Mouse (Mus musculus) ES-Bruce4 (cell line): ENCODE data around the gene Igfbp3. TPM values are rescaled to one million over a fixed set of nuclear protein-coding genes. Genes with fewer than 3 reads are reported as not detected.

Source experiments
- H3K27ac ChIP-seq: 2 replicates; pipeline ENCODE4 v1.5.1; 2012; ENCODE audit warnings: low read length, inconsistent platforms; ENCODE audit not compliant: insufficient read depth
- H3K27me3 ChIP-seq: 2 replicates; pipeline ENCODE4 v1.6.1; 2012; ENCODE audit warnings: mild to moderate bottlenecking, low read length, inconsistent platforms; ENCODE audit not compliant: control insufficient read depth, poor library complexity, insufficient read depth, severe bottlenecking
- H3K36me3 ChIP-seq: 2 replicates; pipeline ENCODE4 v1.6.1; 2012; ENCODE audit warnings: inconsistent platforms, mild to moderate bottlenecking, low read length, moderate library complexity; ENCODE audit not compliant: control insufficient read depth, poor library complexity, insufficient read depth, severe bottlenecking
- H3K4me1 ChIP-seq: one replicate; pipeline ENCODE4 v1.8.1; 2011; ENCODE audit warnings: low read length; ENCODE audit not compliant: control insufficient read depth, insufficient read depth
- H3K4me3 ChIP-seq: 2 replicates; pipeline ENCODE4 v1.5.1; 2011; ENCODE audit warnings: low read depth, mild to moderate bottlenecking, low read length
- H3K9ac ChIP-seq: 2 replicates; pipeline ENCODE4 v1.6.1; 2012; ENCODE audit warnings: low read depth, mild to moderate bottlenecking, inconsistent platforms; ENCODE audit not compliant: poor library complexity, severe bottlenecking
- H3K9me3 ChIP-seq: replicated peaks from 2 replicates; pipeline ENCODE4 v1.6.1; 2012; ENCODE audit warnings: mild to moderate bottlenecking, low read length, inconsistent platforms; ENCODE audit not compliant: control insufficient read depth, poor library complexity, insufficient read depth, severe bottlenecking
- CTCF ChIP-seq: IDR thresholded peaks from one replicate; pipeline ENCODE4 v1.8.1; 2011; ENCODE audit warnings: low read depth, low read length
- EP300 ChIP-seq: IDR thresholded peaks from 2 replicates; pipeline ENCODE4 v1.6.1; 2011; ENCODE audit warnings: low read depth, low read length; ENCODE audit not compliant: insufficient read depth
- POLR2A ChIP-seq: IDR thresholded peaks from one replicate; pipeline ENCODE4 v1.8.1; 2011; ENCODE audit warnings: low read length; ENCODE audit not compliant: insufficient read depth
- polyA plus RNA-seq: library from polyadenylated mRNA; stranded (reverse); fragments of >200 nt; gene quantifications from 2 replicates; pipeline ENCODE4 v1.2.4, GENCODE M21; 2011; ENCODE audit warnings: low read depth; ENCODE audit not compliant: missing spikeins, insufficient read depth, insufficient read length

Gene Igfbp3
- polyA plus RNA-seq, 1 experiment, result 168 TPM

DNA sequence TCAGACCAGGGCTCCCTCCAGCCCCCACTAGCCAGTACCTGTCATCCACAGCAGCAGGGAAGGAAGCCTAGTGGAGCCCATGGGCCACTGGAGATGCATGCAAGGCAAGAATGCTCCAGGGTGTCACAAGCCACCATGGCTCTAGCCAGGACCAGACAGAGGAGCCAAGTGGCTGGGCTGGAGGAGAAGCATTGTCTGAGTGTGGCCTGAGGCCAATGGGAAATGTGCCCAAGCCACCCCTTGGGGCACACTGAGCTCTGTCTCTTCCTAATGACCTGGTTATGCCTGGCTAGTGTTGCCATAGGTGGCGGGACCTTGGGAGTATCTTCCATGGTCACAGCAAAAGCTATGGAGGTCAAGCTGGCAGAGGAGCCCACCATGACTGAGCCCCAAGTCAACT lies 44.1 kb downstream of the Igfbp3 start:
- no peak overlapping the region for H3K27ac ChIP-seq
- no peaks in the 10 kb centered on the region for H3K9me3 ChIP-seq
- no peak overlapping the region for H3K4me3 ChIP-seq
- no peak for TF ChIP-seq POLR2A
- no peaks in the 10 kb centered on the region for H3K27me3 ChIP-seq
- H3K9ac ChIP-seq, result no peak overlapping the region
- H3K4me1 ChIP-seq, result no peaks in the 10 kb centered on the region
- no peaks in the 10 kb centered on the region for H3K36me3 ChIP-seq

DNA sequence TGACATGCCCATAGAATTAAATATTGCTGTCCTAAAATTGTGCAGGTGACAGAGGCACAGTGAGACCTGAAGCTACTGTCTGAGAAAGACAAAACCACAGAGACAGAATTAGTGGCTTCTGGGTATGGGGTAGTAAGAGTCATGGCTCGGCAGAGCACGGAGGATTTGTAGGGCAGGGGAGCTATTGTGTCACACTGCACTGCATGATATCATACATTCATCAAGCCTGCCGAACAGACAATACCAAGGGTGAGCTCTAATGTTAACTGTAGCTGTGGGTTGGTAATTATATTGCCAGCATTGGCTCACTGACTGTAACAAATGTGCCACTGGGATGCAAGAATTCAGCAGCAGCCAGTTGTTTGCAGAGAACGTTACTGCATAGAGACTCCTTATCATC lies 49.3 kb downstream of the Igfbp3 start:
- TF ChIP-seq POLR2A, result no peak
- TF ChIP-seq EP300, result no peak
- no peak for TF ChIP-seq CTCF
- no peaks in the 10 kb centered on the region for H3K9me3 ChIP-seq
- H3K27me3 ChIP-seq, result no peaks in the 10 kb centered on the region
- H3K4me3 ChIP-seq, result no peak overlapping the region
- H3K36me3 ChIP-seq, result no peaks in the 10 kb centered on the region
- no peak overlapping the region for H3K9ac ChIP-seq
- H3K27ac ChIP-seq, result no peak overlapping the region
- H3K4me1 ChIP-seq, result no peaks in the 10 kb centered on the region

DNA sequence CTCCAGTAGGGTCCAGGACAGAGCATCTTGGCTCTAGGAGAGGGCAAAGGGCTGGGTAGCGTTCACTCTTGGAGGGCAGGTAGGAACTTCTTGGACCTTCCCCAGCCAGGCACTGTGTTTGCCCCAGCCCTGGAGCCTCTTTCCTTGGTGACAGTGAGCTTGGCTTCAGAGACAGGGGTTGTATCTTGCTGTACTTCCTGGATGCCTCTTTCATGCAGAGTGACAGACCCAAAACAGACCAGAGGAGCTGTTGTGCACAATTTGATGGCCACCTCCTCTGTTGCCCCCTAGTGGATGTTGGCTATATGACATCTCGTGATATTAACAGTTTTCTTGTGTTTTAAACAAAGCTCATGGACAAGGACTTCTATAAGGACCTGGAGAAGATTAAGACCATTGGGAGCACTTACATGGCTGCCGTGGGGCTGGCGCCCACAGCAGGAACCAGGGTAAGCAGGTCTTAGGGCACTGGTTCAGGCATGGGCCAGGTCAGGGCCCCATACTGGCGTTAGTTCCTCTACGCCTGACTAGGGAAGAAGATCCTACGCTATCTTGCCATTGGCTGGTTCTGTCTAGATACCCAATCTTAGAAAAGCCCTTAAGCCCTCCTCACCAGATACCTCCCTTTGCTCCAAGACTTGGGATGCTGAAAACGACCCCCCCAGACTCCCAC lies 52.1 kb downstream of the Igfbp3 start:
- H3K9ac ChIP-seq, result no peak overlapping the region
- H3K4me1 ChIP-seq, result no peaks in the 10 kb centered on the region
- TF ChIP-seq CTCF (peak; percentile 30), EP300 (no peak), POLR2A (no peak)
- H3K27ac ChIP-seq, result no peak overlapping the region
- H3K27me3 ChIP-seq, result no peaks in the 10 kb centered on the region
- H3K9me3 ChIP-seq, result no peaks in the 10 kb centered on the region
- H3K36me3 ChIP-seq, result no peaks in the 10 kb centered on the region
- H3K4me3 ChIP-seq, result no peak overlapping the region

DNA sequence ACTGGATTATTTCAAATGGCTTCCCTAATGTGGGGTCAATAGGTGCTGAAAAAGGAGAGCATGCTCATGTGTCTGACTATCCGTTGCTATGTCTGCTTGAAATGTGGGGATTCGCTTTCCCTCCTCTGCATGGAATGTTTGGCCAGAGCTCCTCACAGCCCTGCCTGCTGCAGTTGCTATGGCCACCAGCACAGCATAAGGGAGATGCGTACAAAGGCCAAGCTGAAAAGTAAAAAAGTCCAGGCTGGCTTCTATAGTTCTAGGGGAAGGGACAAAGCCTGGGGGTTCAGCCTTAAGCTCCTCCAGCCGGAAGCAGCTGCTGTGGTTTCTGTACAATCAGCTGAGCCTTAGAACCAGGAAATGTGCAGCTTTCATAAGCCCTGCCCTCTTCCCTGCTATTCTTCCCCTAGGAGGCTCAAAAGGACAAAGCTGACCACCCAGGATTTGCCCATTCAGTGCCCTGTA lies 53.1 kb downstream of the Igfbp3 start:
- Histone ChIP-seq H3K27ac (no peak overlapping the region), H3K4me1 (no peaks in the 10 kb centered on the region), H3K9me3 (no peaks in the 10 kb centered on the region), H3K9ac (no peak overlapping the region), H3K4me3 (no peak overlapping the region), H3K27me3 (no peaks in the 10 kb centered on the region), H3K36me3 (no peaks in the 10 kb centered on the region)
- TF ChIP-seq CTCF (no peak), EP300 (no peak), POLR2A (no peak)

DNA sequence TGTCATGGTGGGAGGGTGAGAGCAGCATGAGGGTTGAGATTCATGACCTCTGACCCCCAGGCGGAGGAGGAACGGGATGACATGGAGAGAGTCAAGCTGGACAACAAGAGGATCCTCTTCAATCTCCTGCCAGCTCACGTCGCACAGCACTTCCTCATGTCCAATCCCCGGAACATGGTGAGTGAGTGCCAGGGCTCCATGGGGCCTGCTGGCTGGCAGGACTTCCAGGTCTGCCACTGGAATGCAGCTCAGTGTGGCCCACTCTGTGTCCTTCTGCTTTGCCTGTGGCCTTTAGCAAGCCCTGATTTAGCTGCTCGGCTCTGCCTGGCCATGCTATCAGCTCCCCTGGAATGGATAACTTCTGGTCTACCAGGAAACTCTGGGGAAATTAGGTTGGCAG lies 53.6 kb downstream of the Igfbp3 start:
- Histone ChIP-seq H3K27me3 (no peaks in the 10 kb centered on the region), H3K4me1 (no peaks in the 10 kb centered on the region), H3K9me3 (no peaks in the 10 kb centered on the region), H3K36me3 (no peaks in the 10 kb centered on the region), H3K27ac (no peak overlapping the region), H3K9ac (no peak overlapping the region), H3K4me3 (no peak overlapping the region)
- no peak for TF ChIP-seq CTCF
- no peak for TF ChIP-seq EP300
- no peak for TF ChIP-seq POLR2A

DNA sequence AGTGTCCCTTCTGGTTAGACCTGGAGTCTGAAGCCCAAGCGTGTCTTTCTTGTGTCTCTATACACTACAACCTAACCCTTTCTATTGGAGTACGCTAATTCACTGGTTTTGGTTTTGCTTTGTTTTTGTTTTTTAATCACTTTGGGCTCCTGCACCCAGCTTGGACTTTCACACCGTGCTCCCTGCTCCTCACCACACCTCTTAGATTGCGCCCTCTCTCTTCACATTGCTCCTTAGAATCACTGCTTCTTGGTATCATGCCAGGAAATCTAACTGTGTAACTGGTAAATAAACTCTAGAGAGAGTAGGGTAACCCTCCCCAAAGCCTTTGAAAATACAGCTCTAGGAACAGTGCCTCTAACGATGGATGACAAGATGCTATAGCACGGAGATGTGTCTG lies 55.5 kb downstream of the Igfbp3 start:
- no peaks in the 10 kb centered on the region for H3K36me3 ChIP-seq
- H3K4me3 ChIP-seq, result no peak overlapping the region
- H3K27ac ChIP-seq, result no peak overlapping the region
- TF ChIP-seq CTCF (no peak), POLR2A (no peak), EP300 (no peak)
- no peaks in the 10 kb centered on the region for H3K27me3 ChIP-seq
- H3K9me3 ChIP-seq, result no peaks in the 10 kb centered on the region
- H3K4me1 ChIP-seq, result no peaks in the 10 kb centered on the region
- no peak overlapping the region for H3K9ac ChIP-seq
